ENCODE assay signal across 11 mouse cellular contexts in genomic region chr15:86064850-86065229, GRCm38 (mm10). TPM values are rescaled to one million over a fixed set of nuclear protein-coding genes. Genes with fewer than 3 reads are reported as not detected.
DNase-seq lines count a peak whose midpoint lies in the region; ATAC-seq and TF ChIP-seq lines count a peak whose summit lies in the region.
"Had no signal": no experiment of that assay in that cellular context is flagged by ENCODE, and none has a peak within 500 bp of the region (broad histone marks: within the 10 kb centered on the region; RNA-seq: fewer than 3 reads in every experiment).

No protein-coding gene starts in this region.

- H3K9ac ChIP-seq in liver, embryonic 16.5 days (ENCODE audit: low read depth, low read length) = peak overlapping the region; percentile 52
- H3K9ac ChIP-seq: lung, embryonic 15.5 days; midbrain, embryonic 12.5 days had no signal

- no peak for DNase-seq in spleen, adult 2 months (ENCODE audit: low read depth in 1 of 2, low spot score in 2 of 2)
- no peak for DNase-seq in spleen, postnatal 14 days (ENCODE audit: low spot score in 2 of 2)
- DNase-seq in thymus, postnatal 4 days = peak; percentile 44
- no peak for DNase-seq in cerebellum, adult 18-20 months
- DNase-seq in forebrain, embryonic 10.5 days (ENCODE audit: extremely low spot score, low spot score) = no peak
- DNase-seq: gastrocnemius, postnatal 10 days; right cerebral cortex, postnatal 4 days had no signal

- H3K4me1 ChIP-seq in spleen, adult 2 months (ENCODE audit: control insufficient read depth, insufficient read depth, insufficient read length) = peaks cover 81% of the 10 kb centered on the region
- peaks cover 73% of the 10 kb centered on the region for H3K4me1 ChIP-seq in liver, embryonic 16.5 days (ENCODE audit: control insufficient read depth, low read depth, low read length)
- peaks cover 51% of the 10 kb centered on the region for H3K4me1 ChIP-seq in forebrain, embryonic 10.5 days

- peak; percentile 65 for ATAC-seq in erythroid progenitor cell, adult 5-6 weeks (replicated peaks; ENCODE audit: low FRiP score, poor library complexity, severe bottlenecking)
- ATAC-seq in liver, embryonic 16.5 days (ENCODE audit: low read depth) = peak; percentile 74

- no peaks in the 10 kb centered on the region for H3K9me3 ChIP-seq in liver, embryonic 16.5 days (replicated peaks; ENCODE audit: control insufficient read depth, low read length)
- peaks cover 5% of the 10 kb centered on the region; the same call in 1 of the 2 replicates for H3K9me3 ChIP-seq in forebrain, embryonic 10.5 days
- H3K9me3 ChIP-seq: lung, embryonic 15.5 days; midbrain, embryonic 12.5 days had no signal

- TF ChIP-seq POLR2A in spleen, adult 2 months (IDR thresholded peaks at IDR 0.05; ENCODE audit: low read depth, low read length) = no peak

- no peaks in the 10 kb centered on the region for H3K27me3 ChIP-seq in spleen, adult 2 months (ENCODE audit: control insufficient read depth, insufficient read depth, low read length)
- H3K27me3 ChIP-seq in liver, embryonic 16.5 days (ENCODE audit: control insufficient read depth, insufficient read depth, low read depth, low read length) = no peaks in the 10 kb centered on the region
- no peaks in the 10 kb centered on the region; the same call in 1 of the 2 replicates for H3K27me3 ChIP-seq in forebrain, embryonic 10.5 days (ENCODE audit: poor library complexity, severe bottlenecking)
- H3K27me3 ChIP-seq: lung, embryonic 15.5 days; midbrain, embryonic 12.5 days had no signal

- H3K4me3 ChIP-seq in spleen, adult 2 months (ENCODE audit: extremely low read depth, insufficient read depth, insufficient read length) = no peak overlapping the region; the same call in 1 of the 2 replicates
- peak overlapping the region; percentile 12 for H3K4me3 ChIP-seq in liver, embryonic 16.5 days (ENCODE audit: low read depth, low read length)
- H3K4me3 ChIP-seq in forebrain, embryonic 10.5 days = no peak overlapping the region
- H3K4me3 ChIP-seq: lung, embryonic 15.5 days; midbrain, embryonic 12.5 days had no signal

- 16% methylated on average over 3 of the region's 3 CpGs for WGBS in spleen, adult 2 months
- WGBS in liver, embryonic 16.5 days (ENCODE audit: insufficient replicate concordance) = 29% methylated on average over 3 of the region's 3 CpGs
- 92% methylated on average over 3 of the region's 3 CpGs for WGBS in forebrain, embryonic 10.5 days

- no peaks in the 10 kb centered on the region for H3K36me3 ChIP-seq in spleen, adult 2 months (ENCODE audit: control insufficient read depth, insufficient read depth, low read length)
- no peaks in the 10 kb centered on the region; the same call in 1 of the 2 replicates for H3K36me3 ChIP-seq in liver, embryonic 16.5 days (ENCODE audit: control insufficient read depth, insufficient read depth)
- H3K36me3 ChIP-seq in forebrain, embryonic 10.5 days (replicated peaks) = peaks cover 25% of the 10 kb centered on the region
- H3K36me3 ChIP-seq: lung, embryonic 15.5 days; midbrain, embryonic 12.5 days had no signal

- H3K4me2 ChIP-seq in liver, embryonic 16.5 days (ENCODE audit: low read depth, low read length) = peak overlapping the region; percentile 51
- H3K4me2 ChIP-seq: lung, embryonic 15.5 days; midbrain, embryonic 12.5 days had no signal

- TF ChIP-seq CTCF in spleen, adult 2 months (IDR thresholded peaks at IDR 0.05; ENCODE audit: extremely low read depth, insufficient read depth, insufficient read length, insufficient replicate concordance) = no peak

- peak overlapping the region; percentile 79 for H3K27ac ChIP-seq in spleen, adult 2 months (ENCODE audit: insufficient read depth, low read length)
- peak overlapping the region; percentile 88 for H3K27ac ChIP-seq in liver, embryonic 16.5 days (ENCODE audit: low read length)
- H3K27ac ChIP-seq in forebrain, embryonic 10.5 days = no peak overlapping the region
- H3K27ac ChIP-seq: lung, embryonic 15.5 days; midbrain, embryonic 12.5 days had no signal

RNA-seq across cellular contexts. Expression of gene Gramd4, which starts 7.3 kb away (rescaled TPM):
- 36.2 and 43.9 TPM in 2 replicates for polyA plus RNA-seq in spleen, adult 2 months (2012; rRNA removed)
- total RNA-seq in erythroid progenitor cell, adult 5-6 weeks (2015; ENCODE audit: low replicate concordance) = 10.8 and 16.8 TPM in 2 replicates
- 18.9 and 37.5 TPM in 2 replicates for total RNA-seq in erythroid progenitor cell, adult 5-6 weeks (2017; ENCODE audit: low replicate concordance)
- polyA plus RNA-seq in liver, embryonic 16.5 days (2015; fragmentation: Nextera tagmentation; extraction: Ambion mirVana) = 3.4 and 3.5 TPM in 2 replicates
- polyA plus RNA-seq in forebrain, embryonic 10.5 days (2016; fragmentation: Nextera tagmentation; extraction: Ambion mirVana) = 13.9 and 16.2 TPM in 2 replicates

RNA-seq across cellular contexts. Expression of gene Celsr1, which starts 31.3 kb away (rescaled TPM):
- 7.4 and 7.9 TPM in 2 replicates for polyA plus RNA-seq in spleen, adult 2 months (2012; rRNA removed)
- total RNA-seq in erythroid progenitor cell, adult 5-6 weeks (2015; ENCODE audit: low replicate concordance) = 1.1 and 1.3 TPM in 2 replicates
- total RNA-seq in erythroid progenitor cell, adult 5-6 weeks (2017; ENCODE audit: low replicate concordance) = 0.30 and 0.39 TPM in 2 replicates
- 0.02 and 0.09 TPM in 2 replicates for polyA plus RNA-seq in liver, embryonic 16.5 days (2015; fragmentation: Nextera tagmentation; extraction: Ambion mirVana)
- 2.4 and 2.6 TPM in 2 replicates for polyA plus RNA-seq in forebrain, embryonic 10.5 days (2016; fragmentation: Nextera tagmentation; extraction: Ambion mirVana)
